Mouse (Mus musculus) fibroblast of lung, adult 2 months (primary cell): Measurements from ENCODE around the gene Syt7.
A peak's percentile ranks its signal among the peaks of the same experiment; 100 is the strongest.

Source experiments
- DNase-seq: peaks from one replicate; pipeline ENCODE4 v3.0.0-alpha.2; 2011; ENCODE audit warnings: low read depth

Gene Syt7

DNA sequence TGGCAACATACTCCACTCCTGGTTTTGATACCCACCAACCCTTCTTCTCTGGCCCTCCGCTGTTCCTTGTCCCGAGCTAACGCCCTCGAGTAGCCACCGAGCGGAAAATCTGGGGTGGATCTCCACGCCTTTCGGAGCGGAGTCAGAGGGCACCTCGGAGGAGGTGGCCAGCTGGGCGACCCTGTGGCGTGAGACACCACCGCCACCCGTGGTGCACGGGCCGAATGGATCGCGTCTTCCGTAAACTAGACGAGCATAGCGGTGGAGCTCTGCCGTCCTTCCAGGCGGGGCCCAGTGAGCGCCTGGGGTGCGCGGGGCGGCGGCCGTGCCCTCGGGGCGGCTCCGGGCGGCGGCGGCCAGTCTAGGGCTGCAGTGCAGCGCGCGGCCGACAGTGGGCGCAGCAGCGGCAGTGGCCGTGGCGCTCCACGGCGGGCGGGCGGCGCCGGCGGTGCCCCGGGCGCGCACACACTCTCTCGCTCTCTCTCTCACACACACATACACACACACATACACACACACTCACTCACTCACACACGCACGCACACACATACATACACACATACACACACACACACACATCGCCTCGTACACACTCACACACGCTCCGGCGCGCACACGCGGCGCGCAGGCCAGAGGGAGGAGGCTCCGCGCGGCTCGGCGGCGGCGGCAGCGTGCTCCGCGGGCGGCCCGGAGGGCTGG lies at the start of gene Syt7:
Gene Syt7, plus strand, starts transcription at position 476 of the 699 bp plus-strand sequence.
- DNase-seq: peak; percentile 9

DNA sequence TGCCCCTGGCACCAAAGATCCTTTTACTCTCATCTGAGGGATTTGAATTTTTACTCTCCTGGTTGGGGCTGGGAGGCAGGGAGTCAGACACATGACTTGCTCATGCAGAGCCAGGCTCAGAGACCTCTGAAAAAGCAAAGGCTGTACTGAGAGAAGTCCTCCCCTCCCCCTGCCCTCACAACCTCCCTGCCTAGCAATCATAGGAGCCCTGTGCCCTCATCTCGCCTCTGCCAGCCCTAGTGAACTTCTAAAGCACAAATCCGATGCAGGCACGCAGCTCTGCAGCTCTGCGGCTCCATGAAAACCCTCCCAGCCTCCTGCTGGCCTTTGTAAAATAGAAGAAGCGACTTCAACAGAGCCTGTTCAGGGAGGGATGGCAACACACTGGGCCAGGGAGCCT lies 49.6 kb upstream of the Syt7 start:
- no peak for DNase-seq

GRCm38 (mm10) chr19:10340661-10341060 lies 48.2 kb upstream of the Syt7 start:
- DNase-seq: no peak

- no peak for DNase-seq
Observed at GRCm38 (mm10) chr19:10341152-10341551, 47.7 kb upstream of the Syt7 start.

DNA sequence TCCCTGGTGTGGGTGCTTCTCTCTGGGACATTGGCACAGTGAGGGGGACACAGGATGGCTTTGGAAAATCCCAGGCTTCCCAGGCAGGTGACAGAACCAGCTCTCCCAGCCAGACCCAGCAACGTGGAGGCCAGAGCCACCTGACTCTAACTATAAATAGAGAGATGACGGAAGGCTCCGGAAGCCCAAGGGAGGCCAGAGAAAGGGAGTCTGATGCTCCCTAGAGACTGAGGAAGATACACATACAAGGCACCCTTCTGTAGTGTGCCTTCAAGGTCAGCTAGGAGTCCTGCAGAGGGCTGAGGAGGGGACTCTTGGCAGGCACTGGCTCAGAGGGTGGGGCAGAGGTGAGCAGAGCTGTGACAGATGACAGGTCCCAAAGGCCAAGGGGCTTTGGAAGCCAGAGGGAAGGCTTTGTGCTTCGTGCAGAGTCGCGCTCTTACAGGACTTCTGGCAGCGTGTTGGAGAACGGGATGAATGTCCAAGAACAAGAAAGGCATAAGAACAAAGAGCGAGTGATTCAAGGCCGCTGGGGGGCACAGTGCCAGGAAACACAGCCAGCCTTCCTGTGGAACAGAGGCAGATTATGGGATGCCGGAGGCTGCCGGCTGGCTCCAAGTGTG lies 47.0 kb upstream of the Syt7 start:
- peak; percentile 10 for DNase-seq

DNA sequence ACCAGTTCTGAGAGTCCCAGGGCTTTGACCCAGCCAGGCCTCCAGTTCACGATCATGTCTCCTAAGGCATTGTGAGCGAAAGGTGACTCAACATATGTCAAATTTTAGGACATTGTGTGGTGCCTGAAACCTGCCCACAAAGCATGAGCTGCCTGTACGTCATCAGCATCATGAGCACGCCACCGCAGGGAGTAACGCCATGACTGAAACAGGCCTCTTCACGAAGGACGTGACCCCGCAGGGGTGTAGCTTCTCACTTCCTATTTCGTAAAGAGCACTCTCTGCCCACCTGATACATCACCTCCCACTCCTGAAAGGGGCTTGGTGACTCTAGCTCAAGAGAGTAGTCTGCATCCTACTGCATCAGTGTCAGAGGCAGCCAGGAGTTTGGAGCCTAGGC lies 45.0 kb upstream of the Syt7 start:
- no peak for DNase-seq

DNA sequence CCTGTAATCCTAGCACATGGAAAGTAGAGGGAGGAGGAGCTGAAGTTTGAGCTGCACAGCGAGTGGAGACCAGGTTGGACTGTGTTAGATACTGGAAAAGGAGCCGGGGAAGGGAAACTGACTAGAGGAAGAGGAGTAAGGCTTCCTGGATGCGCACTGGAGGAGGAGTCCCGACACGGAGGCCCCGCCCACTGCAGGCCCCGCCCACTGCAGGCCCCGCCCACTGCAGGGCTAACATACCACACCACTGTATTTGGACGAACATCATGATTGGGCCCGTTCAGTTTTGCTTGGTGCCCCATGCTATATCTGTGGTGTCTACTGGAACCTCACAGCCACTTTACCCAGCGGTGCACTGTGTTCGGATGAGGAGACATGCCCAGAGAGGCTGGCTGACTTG lies 43.2 kb upstream of the Syt7 start:
- no peak for DNase-seq

- DNase-seq: no peak
Observed at GRCm38 (mm10) chr19:10347628-10348273, 41.1 kb upstream of the Syt7 start.

- DNase-seq: no peak
Observed at GRCm38 (mm10) chr19:10352218-10352617, 36.7 kb upstream of the Syt7 start.

DNA sequence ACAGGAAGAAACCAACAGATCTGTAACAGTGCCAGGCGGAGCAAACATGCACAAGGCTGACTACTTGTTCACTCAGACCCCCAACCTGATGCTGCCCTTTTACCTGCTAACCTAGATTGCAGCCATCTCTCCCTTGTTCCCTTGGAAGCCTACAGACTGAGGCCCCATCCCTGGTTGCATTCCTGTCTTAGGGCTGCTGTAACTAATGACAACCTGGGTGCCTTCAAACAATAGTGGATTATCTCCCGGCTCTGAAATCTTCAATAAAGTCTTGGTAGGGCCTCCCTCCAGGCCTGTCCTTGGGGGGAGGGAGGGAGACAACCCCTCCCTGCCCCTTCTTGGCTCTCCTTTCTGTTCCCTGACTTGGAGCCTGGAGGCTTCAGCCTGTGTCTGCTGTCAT lies 34.1 kb upstream of the Syt7 start:
- DNase-seq: no peak

GRCm38 (mm10) chr19:10356845-10357503 lies 31.9 kb upstream of the Syt7 start:
- no peak for DNase-seq

DNA sequence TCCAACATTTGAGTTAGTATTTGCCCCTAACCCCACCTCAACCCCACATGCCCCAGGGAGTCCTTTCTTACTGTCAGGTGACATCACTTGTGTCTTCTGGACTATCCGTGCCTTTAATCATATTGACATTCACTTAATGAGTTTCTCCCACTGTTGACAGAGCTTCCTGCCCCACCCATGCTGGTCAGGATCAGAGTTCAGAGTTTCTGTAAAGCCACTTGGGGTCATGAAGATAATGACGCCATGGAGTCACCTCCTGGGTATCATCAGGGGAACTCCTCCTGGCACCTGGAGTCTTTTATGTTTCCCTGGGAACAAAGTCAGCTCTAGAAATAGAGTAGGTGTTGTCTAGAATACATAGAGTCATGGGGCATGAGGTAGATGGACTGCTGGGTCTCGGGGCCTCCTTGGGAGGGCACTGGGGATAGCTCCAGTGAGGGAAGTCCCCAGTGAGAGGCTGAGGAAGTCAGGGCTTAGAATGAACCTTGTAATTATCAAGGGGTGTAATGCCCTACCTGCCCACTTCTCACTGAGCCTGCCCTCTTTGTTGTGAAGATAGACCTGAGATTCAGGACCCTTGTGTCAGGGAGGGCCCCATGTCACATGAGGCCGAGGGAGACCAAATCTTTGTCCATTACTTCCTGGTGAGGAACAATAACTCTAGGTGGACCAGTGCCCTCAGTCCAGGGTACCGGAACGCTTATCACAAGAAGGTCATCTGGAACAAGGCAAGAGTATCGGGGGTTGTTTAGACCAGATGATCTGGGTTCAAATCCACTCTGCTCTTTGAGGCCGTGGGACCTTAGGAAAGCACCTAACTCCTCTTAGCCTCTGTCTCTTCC lies 29.6 kb upstream of the Syt7 start:
- no peak for DNase-seq

DNA sequence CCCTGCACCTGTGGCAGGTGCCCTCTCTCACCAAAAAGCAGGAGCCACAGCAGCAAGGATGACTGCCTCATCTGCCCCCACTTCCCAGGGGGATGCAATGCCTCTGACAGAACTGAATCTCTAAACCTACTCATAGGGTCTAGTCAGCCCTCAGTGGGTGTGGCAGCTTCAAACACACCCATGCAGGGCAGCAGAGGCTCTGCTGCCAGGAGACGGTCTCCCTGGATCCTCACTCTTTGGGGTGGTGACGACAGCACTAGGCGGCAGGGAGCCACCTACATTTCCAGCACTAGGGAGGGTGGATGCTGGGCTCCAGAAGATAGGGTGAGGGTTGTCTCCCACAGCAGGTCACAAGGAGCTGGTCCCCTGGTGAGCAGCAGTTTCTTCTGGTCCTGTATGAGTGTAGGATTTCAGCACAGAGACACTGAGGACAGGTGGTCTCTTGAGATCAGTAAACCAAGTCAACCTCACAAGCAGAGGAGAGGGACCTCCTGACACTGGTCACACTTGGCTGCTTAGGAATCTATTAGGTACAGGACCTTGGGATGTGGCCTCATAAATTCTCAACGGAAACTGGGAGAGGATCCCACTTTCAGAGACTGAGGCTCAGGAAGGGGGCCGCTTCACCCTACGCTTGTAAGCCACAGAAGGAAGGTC lies 26.3 kb upstream of the Syt7 start:
- DNase-seq: no peak

GRCm38 (mm10) chr19:10363869-10364268 lies 25.0 kb upstream of the Syt7 start:
- no peak for DNase-seq

GRCm38 (mm10) chr19:10366116-10366845 lies 22.6 kb upstream of the Syt7 start:
- DNase-seq: no peak

DNA sequence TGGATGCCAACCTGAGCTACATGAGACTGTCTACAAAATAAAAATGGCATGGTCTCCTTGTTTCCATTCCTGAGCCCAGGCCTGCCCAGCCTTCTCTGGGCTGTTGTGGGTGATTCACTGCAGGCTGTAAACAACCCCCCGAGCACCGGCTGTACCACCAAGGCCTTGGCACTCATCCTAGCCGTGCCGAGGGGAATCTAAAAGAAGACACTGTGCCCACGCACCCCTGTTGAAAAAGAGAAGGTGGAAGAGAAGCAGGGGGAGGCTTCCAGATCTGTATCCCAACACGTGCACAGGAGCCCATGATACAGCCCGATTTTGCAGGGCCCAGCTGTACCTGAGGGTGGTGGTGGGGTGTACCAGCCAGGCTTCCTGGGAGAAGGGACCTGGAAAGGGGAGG lies 21.1 kb upstream of the Syt7 start:
- no peak for DNase-seq

- DNase-seq: no peak
Observed at GRCm38 (mm10) chr19:10369936-10370335, 19.0 kb upstream of the Syt7 start.

GRCm38 (mm10) chr19:10373191-10373590 lies 15.7 kb upstream of the Syt7 start:
- no peak for DNase-seq

DNA sequence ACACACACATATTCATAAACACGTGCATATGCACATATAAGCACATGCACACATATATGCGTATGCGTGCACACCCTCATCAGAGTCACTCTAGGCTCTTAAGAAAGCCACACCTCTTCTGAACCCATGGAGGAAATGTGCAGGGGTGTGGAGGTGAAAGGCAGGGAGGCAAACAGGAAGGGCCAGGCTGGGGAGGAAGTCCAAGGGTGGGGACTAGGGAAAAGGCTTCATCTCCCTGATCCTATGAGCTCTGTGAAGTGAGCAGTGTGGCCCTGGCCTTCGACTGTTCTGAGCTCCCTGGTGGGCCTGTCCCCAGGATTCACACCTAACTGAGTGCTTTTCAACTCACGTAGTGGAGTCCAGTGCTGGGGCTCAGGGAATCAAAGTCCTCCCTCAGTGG lies 13.6 kb upstream of the Syt7 start:
- DNase-seq: no peak

DNA sequence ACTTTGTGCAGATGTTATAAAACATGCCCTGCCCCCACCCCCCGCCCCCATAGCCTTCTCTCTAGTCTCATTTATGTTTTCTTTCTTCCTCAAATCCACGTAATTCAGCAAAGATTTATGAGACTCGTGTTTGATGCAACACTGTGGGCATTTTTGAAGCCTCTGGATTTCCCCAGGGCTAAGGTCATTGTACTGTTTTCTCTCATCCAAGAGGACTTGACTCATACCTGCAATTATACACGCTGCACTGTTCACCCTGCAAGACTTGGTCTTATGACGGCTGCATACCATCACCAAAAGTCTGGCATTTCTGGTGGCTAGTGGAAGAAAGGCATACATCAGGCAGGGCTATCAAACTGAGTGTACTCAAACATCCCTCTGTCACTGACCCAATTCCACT lies 8.9 kb upstream of the Syt7 start:
- no peak for DNase-seq

GRCm38 (mm10) chr19:10387660-10388059 lies 1.2 kb upstream of the Syt7 start:
- DNase-seq: no peak
